9 mouse cellular contexts compared by ENCODE assay signal in the genomic region with DNA sequence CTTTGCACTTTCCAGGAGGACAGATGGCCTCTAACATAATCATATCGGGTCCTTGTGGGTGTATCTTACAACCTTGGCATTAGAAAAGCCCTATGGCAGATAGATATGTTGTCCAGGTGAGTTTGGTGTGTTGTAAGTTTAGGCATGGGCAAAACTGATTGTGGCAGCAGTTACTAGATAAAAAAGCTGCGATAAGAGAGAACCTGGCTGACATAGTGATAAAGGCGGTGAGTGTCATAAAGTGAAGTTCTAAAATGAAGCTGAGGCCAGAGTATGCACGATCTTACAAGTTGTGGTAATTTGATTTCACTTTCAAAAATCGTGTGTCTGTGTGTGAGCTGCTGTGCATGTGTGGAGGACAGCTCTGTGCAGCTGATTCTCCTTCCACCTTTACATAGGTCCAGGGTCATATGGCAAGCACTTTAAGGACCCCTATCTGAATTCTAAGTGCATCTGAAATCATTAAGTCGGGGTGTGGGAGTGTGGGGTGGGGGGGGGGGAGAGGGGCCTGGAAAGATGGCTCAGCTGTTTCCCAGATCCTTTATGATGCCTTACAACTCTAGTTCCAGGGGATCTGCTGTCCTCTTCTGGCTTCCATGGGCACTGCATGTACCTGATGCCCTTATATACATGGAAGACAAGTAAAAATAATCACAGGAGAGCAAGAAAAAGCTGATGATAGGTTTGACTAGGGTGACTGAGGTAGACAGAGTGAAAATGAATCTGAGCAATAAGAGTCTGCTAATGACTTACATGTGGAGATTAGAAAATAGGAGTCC. TPM values are rescaled to one million over a fixed set of nuclear protein-coding genes. Genes with fewer than 3 reads are reported as not detected.
DNase-seq lines count a peak whose midpoint lies in the region; ATAC-seq and TF ChIP-seq lines count a peak whose summit lies in the region.
"Had no signal": no experiment of that assay in that cellular context is flagged by ENCODE, and none has a peak within 500 bp of the region (broad histone marks: within the 10 kb centered on the region; RNA-seq: fewer than 3 reads in every experiment).

No protein-coding gene starts in this region.

- POLR2A ChIA-PET in Patski (lab: Charles Lee) = no interaction called here

- H3K4me3 ChIP-seq in intestine, embryonic 16.5 days (ENCODE audit: low read length) = no peak overlapping the region
- H3K4me3 ChIP-seq in lung, postnatal 0 days (ENCODE audit: low read depth, low read length) = no peak overlapping the region
- H3K4me3 ChIP-seq: limb, embryonic 15.5 days had no signal

- no peaks in the 10 kb centered on the region for H3K9me3 ChIP-seq in intestine, embryonic 16.5 days (ENCODE audit: control insufficient read depth, low read length)
- no peaks in the 10 kb centered on the region for H3K9me3 ChIP-seq in lung, postnatal 0 days (ENCODE audit: low read length)
- H3K9me3 ChIP-seq: limb, embryonic 15.5 days had no signal

- CTCF ChIA-PET in Patski (lab: Charles Lee) = interaction anchor here (0.7 to 4.4 kb wide), 13 partner anchors 9 to 46 kb away, joined by 3 to 77 read pairs (median 4); a partner anchor contains a TSS

- peak; percentile 77 for ATAC-seq in Patski
- ATAC-seq in common myeloid progenitor, adult 5-6 weeks (replicated peaks; ENCODE audit: low read depth, poor library complexity, severe bottlenecking) = peak; percentile 78
- peak; percentile 53 for ATAC-seq in intestine, embryonic 16.5 days
- ATAC-seq in lung, postnatal 0 days = peak; percentile 56
- ATAC-seq in erythroblast, adult 5-6 weeks (replicated peaks; ENCODE audit: low FRiP score, poor library complexity, severe bottlenecking) = no peak

- in situ Hi-C loops in Patski (cut with MboI; ENCODE audit: low pct_unique_long_range_greater_than_20kb) = no loop called here

- DNase-seq in layer of hippocampus, adult 11-12 months (ENCODE audit: low spot score) = peak; percentile 69
- no peak for DNase-seq in layer of hippocampus, postnatal 36 days
- DNase-seq in Patski (ENCODE audit: low read depth, low spot score) = no peak
- DNase-seq in lung, postnatal 0 days (ENCODE audit: low spot score) = peak; percentile 68
- DNase-seq in thymus, postnatal 14 days = peak; percentile 69

- H3K36me3 ChIP-seq in intestine, embryonic 16.5 days (ENCODE audit: control insufficient read depth, insufficient read depth, low read length) = no peaks in the 10 kb centered on the region
- no peaks in the 10 kb centered on the region for H3K36me3 ChIP-seq in lung, postnatal 0 days (ENCODE audit: insufficient read depth, low read length)
- H3K36me3 ChIP-seq: limb, embryonic 15.5 days had no signal

- H3K4me2 ChIP-seq in intestine, embryonic 16.5 days (ENCODE audit: low read depth, low read length) = no peak overlapping the region
- H3K4me2 ChIP-seq in lung, postnatal 0 days (replicated peaks; ENCODE audit: low read depth, low read length) = no peak overlapping the region
- H3K4me2 ChIP-seq: limb, embryonic 15.5 days had no signal

- H3K27me3 ChIP-seq in Patski = no peaks in the 10 kb centered on the region
- no peaks in the 10 kb centered on the region for H3K27me3 ChIP-seq in intestine, embryonic 16.5 days (replicated peaks; ENCODE audit: control insufficient read depth, insufficient read depth, low read length)
- H3K27me3 ChIP-seq in lung, postnatal 0 days (replicated peaks; ENCODE audit: insufficient read depth, low read length) = no peaks in the 10 kb centered on the region
- H3K27me3 ChIP-seq: limb, embryonic 15.5 days had no signal

- H3K9ac ChIP-seq in intestine, embryonic 16.5 days (ENCODE audit: low read depth, low read length) = no peak overlapping the region
- no peak overlapping the region for H3K9ac ChIP-seq in lung, postnatal 0 days (replicated peaks; ENCODE audit: low read depth)
- H3K9ac ChIP-seq: limb, embryonic 15.5 days had no signal

- no peak for TF ChIP-seq EP300 in lung, postnatal 0 days (IDR thresholded peaks at IDR 0.05)

- 57% methylated on average over 6 of the region's 6 CpGs for WGBS in intestine, embryonic 16.5 days
- WGBS in lung, postnatal 0 days = 66% methylated on average over 6 of the region's 6 CpGs

- peak; percentile 84 for TF ChIP-seq CTCF in Patski (IDR thresholded peaks at IDR 0.05)
- peak; percentile 88 for TF ChIP-seq CTCF in lung, postnatal 0 days (IDR thresholded peaks at IDR 0.05)

- no peak overlapping the region for H3K27ac ChIP-seq in intestine, embryonic 16.5 days (ENCODE audit: low read length)
- H3K27ac ChIP-seq in lung, postnatal 0 days (ENCODE audit: low read length) = no peak overlapping the region
- H3K27ac ChIP-seq: limb, embryonic 15.5 days had no signal

- 0 out of 2 replicates have a peak, but pooled peaks cover 2% of the 10 kb centered on the region for H3K4me1 ChIP-seq in intestine, embryonic 16.5 days (ENCODE audit: control insufficient read depth, insufficient read depth, low read length)
- no peaks in the 10 kb centered on the region for H3K4me1 ChIP-seq in lung, postnatal 0 days (ENCODE audit: insufficient read depth, low read depth, low read length)

RNA-seq across cellular contexts. Expression of a gene that starts 6.8 kb away (rescaled TPM):
- 10 to 100 TPM; 70.8 to 71.3 TPM for total RNA-seq in layer of hippocampus, postnatal 36 days (2021)
- polyA plus RNA-seq in Patski (2021) = 52.3 TPM
- 62.6 and 65.2 TPM in 2 replicates for total RNA-seq in common myeloid progenitor, adult 5-6 weeks (2017)
- polyA plus RNA-seq in intestine, embryonic 16.5 days (2015; fragmentation: Nextera tagmentation; extraction: Ambion mirVana) = 61.0 and 61.8 TPM in 2 replicates
- polyA plus RNA-seq in lung, postnatal 0 days (2015; fragmentation: Nextera tagmentation; extraction: Ambion mirVana) = 58.8 and 66.0 TPM in 2 replicates
- total RNA-seq in erythroblast, adult 5-6 weeks (2015; ENCODE audit: low replicate concordance) = 13.8 and 14.4 TPM in 2 replicates
- 34.2 and 44.5 TPM in 2 replicates for total RNA-seq in erythroblast, adult 5-6 weeks (2017; ENCODE audit: low replicate concordance)

RNA-seq across cellular contexts. Expression of a gene that starts 17.6 kb away (rescaled TPM):
- total RNA-seq in layer of hippocampus, postnatal 36 days (2021) = 10 to 100 TPM; 47.1 to 49.8 TPM
- 14.3 TPM for polyA plus RNA-seq in Patski (2021)
- 40.1 and 54.7 TPM in 2 replicates for total RNA-seq in common myeloid progenitor, adult 5-6 weeks (2017)
- polyA plus RNA-seq in intestine, embryonic 16.5 days (2015; fragmentation: Nextera tagmentation; extraction: Ambion mirVana) = 10.6 and 10.7 TPM in 2 replicates
- 15.9 and 17.8 TPM in 2 replicates for polyA plus RNA-seq in lung, postnatal 0 days (2015; fragmentation: Nextera tagmentation; extraction: Ambion mirVana)
- total RNA-seq in erythroblast, adult 5-6 weeks (2015; ENCODE audit: low replicate concordance) = 12.5 and 16.5 TPM in 2 replicates
- 6.3 and 21.8 TPM in 2 replicates for total RNA-seq in erythroblast, adult 5-6 weeks (2017; ENCODE audit: low replicate concordance)

RNA-seq across cellular contexts. Expression of a gene that starts 38.1 kb away (rescaled TPM):
- not detected for total RNA-seq in layer of hippocampus, postnatal 36 days (2021)
- not detected for polyA plus RNA-seq in Patski (2021)
- not detected in 2 replicates for total RNA-seq in common myeloid progenitor, adult 5-6 weeks (2017)
- not detected in 2 replicates for polyA plus RNA-seq in intestine, embryonic 16.5 days (2015; fragmentation: Nextera tagmentation; extraction: Ambion mirVana)
- polyA plus RNA-seq in lung, postnatal 0 days (2015; fragmentation: Nextera tagmentation; extraction: Ambion mirVana) = not detected in 2 replicates
- not detected in 2 replicates for total RNA-seq in erythroblast, adult 5-6 weeks (2015; ENCODE audit: low replicate concordance)
- not detected in 2 replicates for total RNA-seq in erythroblast, adult 5-6 weeks (2017; ENCODE audit: low replicate concordance)
- polyA plus RNA-seq: limb, embryonic 15.5 days had no signal

Comparison
In these comparisons a context has a peak if more than half of its experiments do, and no peak if none do; other contexts are left out.
1. DNase-seq: peak in layer of hippocampus, adult 11-12 months (single experiment), lung, postnatal 0 days (single experiment) and thymus, postnatal 14 days (single experiment); none in layer of hippocampus, postnatal 36 days (0 of 2) and Patski (single experiment).